Mouse (Mus musculus): ENCODE results near the gene Camk2b.
"Not testable (repeated sequence)": the region's sequence is repeated elsewhere in the genome, so short reads cannot be mapped to it uniquely, and the experiment has no call there.

Gene Camk2b

GRCm38 (mm10) chr11:6066176-6066575 lies at the start of gene Camk2b:
Gene Camk2b, minus strand, starts transcription at chr11:6066362.
- no peak for DNase-seq (ENCODE audit: low spot score)

- DNase-seq (ENCODE audit: low spot score), result no peak
Measured at GRCm38 (mm10) chr11:6111734-6112484, 45.7 kb upstream of the Camk2b start.

GRCm38 (mm10) chr11:6109990-6110389 lies 43.8 kb upstream of the Camk2b start:
- DNase-seq (ENCODE audit: low spot score), result no peak

GRCm38 (mm10) chr11:6108296-6108695 lies 42.1 kb upstream of the Camk2b start:
- no peak for DNase-seq (ENCODE audit: low spot score)

GRCm38 (mm10) chr11:6107722-6108121 lies 41.6 kb upstream of the Camk2b start:
- no peak for DNase-seq (ENCODE audit: low spot score)

GRCm38 (mm10) chr11:6104734-6105133 lies 38.6 kb upstream of the Camk2b start:
- DNase-seq (ENCODE audit: low spot score), result no peak

- not testable (repeated sequence) for DNase-seq (ENCODE audit: low spot score)
Measured at GRCm38 (mm10) chr11:6096637-6097036, 30.5 kb upstream of the Camk2b start.

GRCm38 (mm10) chr11:6086991-6087390 lies 20.8 kb upstream of the Camk2b start:
- no peak for DNase-seq (ENCODE audit: low spot score)

- DNase-seq (ENCODE audit: low spot score), result no peak
Measured at GRCm38 (mm10) chr11:6078737-6079136, 12.6 kb upstream of the Camk2b start.

- no peak for DNase-seq (ENCODE audit: low spot score)
Measured at GRCm38 (mm10) chr11:6075618-6076066, 9.5 kb upstream of the Camk2b start.

GRCm38 (mm10) chr11:6068181-6068957 lies 2.2 kb upstream of the Camk2b start:
- peak; percentile 53 for DNase-seq (ENCODE audit: low spot score)

- no peak for DNase-seq (ENCODE audit: low spot score)
Measured at GRCm38 (mm10) chr11:6067160-6067559, 998 bp upstream of the Camk2b start.

GRCm38 (mm10) chr11:6065551-6066121 lies 526 bp downstream of the Camk2b start:
- peak; percentile 17 for DNase-seq (ENCODE audit: low spot score)

- DNase-seq (ENCODE audit: low spot score), result peak; percentile 42
Measured at GRCm38 (mm10) chr11:6065046-6065521, 1.1 kb downstream of the Camk2b start.

- DNase-seq (ENCODE audit: low spot score), result peak; percentile 39
Measured at GRCm38 (mm10) chr11:6064215-6065045, 1.7 kb downstream of the Camk2b start.

GRCm38 (mm10) chr11:6063501-6064214 lies 2.5 kb downstream of the Camk2b start:
- peak; percentile 5 for DNase-seq (ENCODE audit: low spot score)

GRCm38 (mm10) chr11:6063065-6063464 lies 3.1 kb downstream of the Camk2b start:
- no peak for DNase-seq (ENCODE audit: low spot score)

- DNase-seq (ENCODE audit: low spot score), result no peak
Measured at GRCm38 (mm10) chr11:6062329-6062728, 3.8 kb downstream of the Camk2b start.

- DNase-seq (ENCODE audit: low spot score), result no peak
Measured at GRCm38 (mm10) chr11:6061891-6062290, 4.3 kb downstream of the Camk2b start.

GRCm38 (mm10) chr11:6059162-6059561 lies 7.0 kb downstream of the Camk2b start:
- DNase-seq (ENCODE audit: low spot score), result no peak

- DNase-seq (ENCODE audit: low spot score), result no peak
Measured at GRCm38 (mm10) chr11:6053386-6053785, 12.8 kb downstream of the Camk2b start.

Data from retina, embryonic 14.5 days (tissue).